Mouse (Mus musculus): ENCODE data around the gene Srrd. TPM values are rescaled to one million over a fixed set of nuclear protein-coding genes. Genes with fewer than 3 reads are reported as not detected.

Srrd gene
- total and polyA plus RNA-seq, 2 experiments from 2014 or later: 56.0 to 84.3 TPM

DNA sequence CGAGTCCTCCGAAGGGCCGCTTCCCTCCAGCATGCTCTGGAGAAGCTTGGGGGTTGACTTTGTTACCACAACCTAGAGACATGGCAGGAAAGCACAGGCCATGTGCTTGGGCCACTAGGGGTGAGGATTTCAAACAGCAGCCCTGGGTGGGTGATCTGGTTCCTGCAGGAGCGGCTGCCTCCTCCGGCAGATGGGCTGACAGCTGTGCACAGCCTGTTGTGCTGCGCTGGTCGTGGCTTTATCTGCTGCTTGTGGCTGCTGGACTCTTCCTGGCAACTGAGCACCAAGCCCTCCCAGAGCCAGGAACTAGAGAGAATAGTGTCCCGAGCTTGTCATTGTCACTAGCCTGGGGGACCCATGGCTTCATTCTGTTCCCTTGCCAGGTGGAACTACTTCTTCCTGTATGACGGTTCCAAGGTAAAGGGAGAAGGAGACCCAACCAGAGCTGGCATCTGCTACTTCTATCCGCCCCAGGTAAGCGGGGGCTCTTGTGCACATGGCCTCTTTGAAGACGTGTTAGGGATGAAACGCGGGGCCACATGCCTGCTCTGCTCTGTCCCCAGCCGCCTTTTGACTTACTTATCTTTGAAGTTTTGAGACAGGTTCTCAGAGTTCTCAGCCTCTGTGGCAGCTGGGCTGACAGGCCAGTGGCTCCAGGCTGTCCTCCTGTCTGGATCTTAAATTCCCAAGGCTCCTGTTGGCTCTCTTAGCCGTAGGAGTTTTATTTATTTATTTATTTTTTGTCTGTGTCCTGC lies 3.5 kb upstream of the Srrd start:
- ATAC-seq (no peak), DNase-seq (ENCODE audit: low spot score) (no peak)
- TF ChIP-seq CTCF (IDR thresholded peaks at IDR 0.05; ENCODE audit: low read depth): no peak
- no peak overlapping the region for H3K4me3 ChIP-seq (ENCODE audit: low read length)
- H3K9ac ChIP-seq (replicated peaks; ENCODE audit: low read length): no peak overlapping the region
- 0 out of 2 replicates have a peak, but pooled peaks cover 9% of the 10 kb centered on the region for H3K4me1 ChIP-seq (ENCODE audit: insufficient read depth, low read length)
- H3K4me2 ChIP-seq (ENCODE audit: low read depth, low read length): no peak overlapping the region
- H3K27ac ChIP-seq: no peak overlapping the region
- no peaks in the 10 kb centered on the region for H3K9me3 ChIP-seq (ENCODE audit: low read length)
- no peaks in the 10 kb centered on the region for H3K27me3 ChIP-seq (ENCODE audit: insufficient read depth, low read length)
- H3K36me3 ChIP-seq (ENCODE audit: insufficient read depth, low read length): peaks cover 23% of the 10 kb centered on the region; the same call in 1 of the 2 replicates
- 80% methylated on average over 16 of the region's 16 CpGs for WGBS

DNA sequence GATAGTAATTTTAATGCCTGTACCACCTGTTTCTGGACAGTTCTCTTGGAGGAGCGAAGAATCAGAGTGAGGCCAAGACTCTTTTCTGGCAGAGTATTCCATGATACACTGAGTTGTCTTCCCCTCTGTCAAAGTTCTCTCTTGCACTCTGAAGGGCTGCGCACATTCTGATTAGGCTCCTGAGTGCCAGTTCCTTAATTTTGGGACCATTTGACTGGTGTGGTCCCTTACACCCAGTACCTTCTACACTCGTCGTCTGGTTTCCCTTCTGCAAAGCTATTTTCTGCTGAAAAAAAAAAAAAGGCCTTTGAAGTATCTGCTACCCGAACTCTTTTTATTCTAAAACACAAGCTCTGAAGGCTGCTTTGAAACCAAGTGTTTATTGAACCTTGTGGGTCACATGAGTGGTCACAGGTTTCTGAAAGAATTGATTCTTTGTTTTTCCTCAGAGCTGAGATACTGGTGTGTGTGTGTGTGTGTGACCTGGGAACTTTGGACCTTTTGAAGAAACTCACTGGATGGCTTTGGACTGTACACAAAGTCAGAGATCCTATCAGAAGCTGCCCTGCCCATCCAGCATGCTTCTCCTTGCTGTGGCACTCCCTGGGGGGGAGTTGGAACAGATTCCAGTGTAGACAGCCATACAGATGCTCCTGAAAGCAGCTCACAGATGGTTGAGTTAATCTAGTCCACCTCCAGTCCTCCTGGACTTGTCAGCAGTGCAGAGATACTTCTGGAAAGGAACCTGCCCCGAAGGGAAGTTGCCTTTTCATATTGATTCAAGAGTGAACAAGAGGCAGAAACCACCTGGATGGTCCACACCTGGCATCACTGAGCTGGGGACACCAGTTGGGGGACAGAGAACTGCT lies 1.5 kb upstream of the Srrd start:
- DNase-seq (ENCODE audit: low spot score) (no peak), ATAC-seq (no peak)
- Histone ChIP-seq H3K27me3 (ENCODE audit: insufficient read depth, low read length) (no peaks in the 10 kb centered on the region), H3K9me3 (ENCODE audit: low read length) (no peaks in the 10 kb centered on the region), H3K27ac (no peak overlapping the region), H3K4me1 (ENCODE audit: insufficient read depth, low read length) (0 out of 2 replicates have a peak, but pooled peaks cover 9% of the 10 kb centered on the region), H3K4me2 (ENCODE audit: low read depth, low read length) (no peak overlapping the region), H3K36me3 (ENCODE audit: insufficient read depth, low read length) (peaks cover 11% of the 10 kb centered on the region; the same call in 1 of the 2 replicates), H3K9ac (replicated peaks; ENCODE audit: low read length) (0 out of 2 replicates have a peak overlapping the region, but pooled peaks have one; percentile 14), H3K4me3 (ENCODE audit: low read length) (no peak overlapping the region)
- TF ChIP-seq CTCF (IDR thresholded peaks at IDR 0.05; ENCODE audit: low read depth): no peak
- 78% methylated on average over 6 of the region's 6 CpGs for WGBS

DNA sequence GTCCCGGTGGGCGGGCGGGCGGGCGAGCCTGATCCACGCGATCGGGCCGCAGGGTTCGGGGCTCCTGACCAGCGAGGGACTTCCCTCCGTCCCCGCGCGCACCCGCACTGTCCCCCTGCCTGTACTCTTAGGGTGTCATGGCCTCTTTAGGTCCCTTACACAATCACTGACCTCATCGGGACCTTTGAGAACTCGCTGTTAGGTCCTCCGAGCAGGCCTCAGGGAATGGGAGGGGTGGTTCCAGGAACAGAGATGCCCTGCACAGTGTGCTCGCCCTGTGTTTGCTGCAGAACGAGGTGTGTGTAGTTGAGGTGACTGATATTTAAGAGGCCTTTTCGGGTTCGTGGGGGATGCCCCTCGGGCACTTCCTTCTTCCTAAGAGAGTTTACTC lies 360 bp upstream of the Srrd start:
- DNase-seq (ENCODE audit: low spot score) (no peak), ATAC-seq (peak; percentile 71)
- Histone ChIP-seq H3K9me3 (ENCODE audit: low read length) (no peaks in the 10 kb centered on the region), H3K4me1 (ENCODE audit: insufficient read depth, low read length) (0 out of 2 replicates have a peak, but pooled peaks cover 9% of the 10 kb centered on the region), H3K9ac (replicated peaks; ENCODE audit: low read length) (peak overlapping the region; percentile 79), H3K4me2 (ENCODE audit: low read depth, low read length) (peak overlapping the region; percentile 77), H3K27ac (peak overlapping the region; percentile 68), H3K36me3 (ENCODE audit: insufficient read depth, low read length) (peaks cover 15% of the 10 kb centered on the region), H3K27me3 (ENCODE audit: insufficient read depth, low read length) (no peaks in the 10 kb centered on the region), H3K4me3 (ENCODE audit: low read length) (peak overlapping the region; percentile 81)
- TF ChIP-seq CTCF (IDR thresholded peaks at IDR 0.05; ENCODE audit: low read depth): no peak
- 0% methylated on average over 20 of the region's 24 CpGs for WGBS

DNA sequence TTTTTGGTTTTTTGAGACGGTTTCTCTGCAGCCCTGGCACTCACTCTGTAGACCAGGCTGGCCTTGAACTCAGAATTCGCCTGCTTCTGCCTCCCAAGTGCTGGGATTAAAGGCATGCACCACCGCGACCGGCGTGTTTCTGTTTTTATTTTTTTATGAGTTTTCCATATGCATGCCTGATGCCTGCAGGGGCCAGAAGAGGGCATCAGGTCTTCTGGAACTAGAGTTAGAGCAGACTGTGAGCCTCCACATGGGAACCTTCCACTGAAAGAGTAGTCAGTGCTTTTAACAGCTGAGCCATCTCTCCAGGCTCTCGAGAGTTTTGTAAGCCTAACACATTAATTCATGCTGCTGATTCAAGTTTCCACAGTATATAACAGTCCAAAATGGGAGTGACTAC lies 3.6 kb downstream of the Srrd start:
- no peaks in the 10 kb centered on the region for H3K27me3 ChIP-seq (ENCODE audit: insufficient read depth, low read length)
- 49% methylated on average over 7 of the region's 7 CpGs for WGBS
- H3K27ac ChIP-seq: no peak overlapping the region
- H3K4me2 ChIP-seq (ENCODE audit: low read depth, low read length): no peak overlapping the region
- no peak overlapping the region for H3K9ac ChIP-seq (replicated peaks; ENCODE audit: low read length)
- TF ChIP-seq CTCF (IDR thresholded peaks at IDR 0.05; ENCODE audit: low read depth): peak; percentile 45
- H3K36me3 ChIP-seq (ENCODE audit: insufficient read depth, low read length): peaks cover 45% of the 10 kb centered on the region
- DNase-seq (ENCODE audit: low spot score) (peak; percentile 33), ATAC-seq (no peak)
- H3K4me1 ChIP-seq (ENCODE audit: insufficient read depth, low read length): 0 out of 2 replicates have a peak, but pooled peaks cover 4% of the 10 kb centered on the region
- no peak overlapping the region for H3K4me3 ChIP-seq (ENCODE audit: low read length)
- H3K9me3 ChIP-seq (ENCODE audit: low read length): no peaks in the 10 kb centered on the region

DNA sequence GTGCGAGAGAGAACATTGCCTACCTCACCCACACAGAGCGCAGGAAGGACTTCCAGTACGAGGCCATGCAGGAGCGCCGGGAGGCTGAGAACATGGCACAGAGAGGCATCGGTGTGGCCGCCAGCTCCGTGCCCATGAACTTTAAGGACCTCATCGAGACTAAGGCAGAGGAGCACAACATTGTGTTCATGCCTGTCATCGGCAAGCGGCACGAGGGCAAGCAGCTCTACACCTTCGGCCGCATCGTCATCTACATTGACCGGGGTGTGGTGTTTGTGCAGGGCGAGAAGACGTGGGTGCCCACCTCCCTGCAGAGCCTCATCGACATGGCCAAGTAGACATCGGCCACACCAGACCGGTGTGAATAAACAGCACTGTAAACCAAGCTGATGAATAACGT lies 5.8 kb downstream of the Srrd start:
- 93% methylated on average over 22 of the region's 22 CpGs for WGBS
- Histone ChIP-seq H3K9ac (replicated peaks; ENCODE audit: low read length) (no peak overlapping the region), H3K27ac (no peak overlapping the region), H3K4me2 (ENCODE audit: low read depth, low read length) (no peak overlapping the region), H3K4me1 (ENCODE audit: insufficient read depth, low read length) (no peaks in the 10 kb centered on the region), H3K36me3 (ENCODE audit: insufficient read depth, low read length) (peaks cover 65% of the 10 kb centered on the region), H3K9me3 (ENCODE audit: low read length) (no peaks in the 10 kb centered on the region), H3K27me3 (ENCODE audit: insufficient read depth, low read length) (no peaks in the 10 kb centered on the region), H3K4me3 (ENCODE audit: low read length) (no peak overlapping the region)
- no peak for TF ChIP-seq CTCF (IDR thresholded peaks at IDR 0.05; ENCODE audit: low read depth)
- no peak for ATAC-seq
- no peak for DNase-seq (ENCODE audit: low spot score)

DNA sequence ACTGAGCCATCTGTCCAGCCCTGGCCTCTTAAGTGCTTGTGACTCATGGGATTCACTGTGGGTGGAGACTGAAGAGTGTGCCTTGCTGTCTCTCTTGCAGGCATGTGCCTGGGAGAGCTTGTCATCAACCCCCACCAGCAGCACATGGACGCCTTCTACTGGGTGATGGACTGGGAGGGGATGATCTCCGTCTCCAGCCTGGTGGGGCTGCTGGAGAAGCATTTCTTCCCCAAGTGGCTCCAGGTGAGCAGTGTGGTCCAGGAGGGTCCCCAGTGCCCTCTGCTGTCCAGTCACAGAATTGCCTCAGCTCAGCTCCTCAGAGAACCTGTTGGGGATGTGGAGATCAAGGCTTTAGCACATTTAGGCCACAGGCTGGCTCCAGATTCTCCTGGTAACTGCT lies 7.4 kb downstream of the Srrd start:
- Histone ChIP-seq H3K9me3 (ENCODE audit: low read length) (no peaks in the 10 kb centered on the region), H3K36me3 (ENCODE audit: insufficient read depth, low read length) (peaks cover 81% of the 10 kb centered on the region), H3K4me1 (ENCODE audit: insufficient read depth, low read length) (no peaks in the 10 kb centered on the region), H3K9ac (replicated peaks; ENCODE audit: low read length) (no peak overlapping the region), H3K27ac (no peak overlapping the region), H3K4me3 (ENCODE audit: low read length) (no peak overlapping the region), H3K4me2 (ENCODE audit: low read depth, low read length) (no peak overlapping the region), H3K27me3 (ENCODE audit: insufficient read depth, low read length) (no peaks in the 10 kb centered on the region)
- ATAC-seq (peak; percentile 25; the same call in 1 of the 2 replicates), DNase-seq (ENCODE audit: low spot score) (peak; percentile 58)
- peak; percentile 78 for TF ChIP-seq CTCF (IDR thresholded peaks at IDR 0.05; ENCODE audit: low read depth)
- 21% methylated on average over 2 of the region's 2 CpGs for WGBS

All from hindbrain, postnatal 0 days (tissue).